Mouse (Mus musculus) cerebellum, adult (tissue): ENCODE data around the gene St8sia6.
"Not testable (repeated sequence)": the region's sequence is repeated elsewhere in the genome, so short reads cannot be mapped to it uniquely, and the experiment has no call there.

Source experiments
- ATAC-seq: cut with Nextera tagmentation; 2 replicates; pipeline ENCODE4 v1.9.2; 2017; ENCODE audit warnings: mild to moderate bottlenecking, moderate library complexity, mixed read lengths; ENCODE audit not compliant: insufficient number of reproducible peaks, low FRiP score, low TSS enrichment

The St8sia6 gene

GRCm38 (mm10) chr2:13672946-13673345 is 120.9 kb downstream of the St8sia6 start:
- ATAC-seq = no peak

- no peak for ATAC-seq
Measured at GRCm38 (mm10) chr2:13672426-13672825, 121.4 kb downstream of the St8sia6 start.

GRCm38 (mm10) chr2:13634866-13635265 is 159.0 kb downstream of the St8sia6 start:
- ATAC-seq = no peak

- ATAC-seq = 0 out of 2 replicates have a peak, but pooled peaks have one; percentile 45
Measured at GRCm38 (mm10) chr2:13630136-13630832, 163.6 kb downstream of the St8sia6 start.

GRCm38 (mm10) chr2:13603636-13604035 is 190.2 kb downstream of the St8sia6 start:
- ATAC-seq = not testable (repeated sequence)

GRCm38 (mm10) chr2:13603093-13603492 is 190.8 kb downstream of the St8sia6 start:
- ATAC-seq = no peak
